Mouse (Mus musculus) layer of hippocampus, postnatal 10 days (tissue): ENCODE measurements around the gene Cd5l. TPM values are rescaled to one million over a fixed set of nuclear protein-coding genes. Genes with fewer than 3 reads are reported as not detected.
"Not testable (repeated sequence)": the region's sequence is repeated elsewhere in the genome, so short reads cannot be mapped to it uniquely, and the experiment has no call there.

Experiments used
- DNase-seq, 2 experiments: peaks; one replicate each; pipeline ENCODE4 v3.0.0; 2021; ENCODE audit warnings: low spot score in 2 of 2
- long read RNA-seq: library from polyadenylated mRNA; stranded (forward); transcript quantifications from one replicate; pipeline ENCODE4 v2.0.0, GENCODE M21; 2023
- total RNA-seq, 2 experiments: library from RNA; stranded (reverse); gene quantifications; 2 replicates each; pipeline ENCODE4 v1.2.3; 2021

The Cd5l gene
- total RNA-seq, result not detected
- long read RNA-seq, result 0 reads

GRCm38 (mm10) chr3:87357581-87357980, at the start of gene Cd5l:
Gene Cd5l (plus strand): TSS chr3:87357881.
- no peak for DNase-seq

- DNase-seq, result no peak
Measured at GRCm38 (mm10) chr3:87309922-87310321, 47.8 kb upstream of the Cd5l start.

DNA sequence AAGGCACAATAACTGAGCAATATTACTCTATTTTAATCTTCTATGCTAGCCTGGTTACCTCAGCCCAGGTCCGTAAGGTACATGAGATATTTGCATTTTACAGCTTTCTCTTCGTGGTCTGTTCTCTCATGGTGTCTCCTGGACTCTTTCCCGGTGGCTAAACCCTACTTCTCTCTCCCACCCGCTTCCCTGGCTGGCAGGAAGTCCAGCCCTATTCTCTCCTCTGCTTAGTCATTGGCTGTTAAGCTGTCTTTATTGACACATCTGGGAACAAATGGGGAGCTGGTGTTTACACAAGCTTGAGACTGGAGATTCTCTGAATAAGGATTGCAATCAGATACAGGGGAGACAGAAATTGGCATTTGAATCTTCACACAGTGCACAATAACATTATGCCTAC, 35.1 kb upstream of the Cd5l start:
- DNase-seq, result no peak

GRCm38 (mm10) chr3:87323778-87324177, 33.9 kb upstream of the Cd5l start:
- DNase-seq, result no peak

DNA sequence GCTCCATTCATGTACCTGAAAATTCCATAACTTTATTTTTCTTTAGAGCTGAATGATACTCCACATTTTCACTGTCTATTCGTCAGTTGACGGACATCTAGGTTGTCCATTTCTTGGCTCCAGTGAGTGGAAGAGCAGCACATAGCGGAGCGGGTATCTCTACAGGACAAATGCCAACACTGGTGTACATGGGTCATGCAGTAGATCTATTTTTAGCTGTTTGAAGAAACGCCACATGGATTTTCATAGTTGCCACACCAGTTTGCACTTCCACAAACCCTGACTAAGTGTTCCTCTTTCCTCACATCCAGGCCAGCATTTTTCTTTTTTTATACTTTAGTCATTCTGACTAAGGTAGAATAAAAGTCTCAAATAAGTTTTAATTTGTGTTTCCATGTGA, 19.8 kb upstream of the Cd5l start:
- DNase-seq, result no peak

- not testable (repeated sequence) for DNase-seq
Measured at GRCm38 (mm10) chr3:87350992-87351391, 6.7 kb upstream of the Cd5l start.

DNA sequence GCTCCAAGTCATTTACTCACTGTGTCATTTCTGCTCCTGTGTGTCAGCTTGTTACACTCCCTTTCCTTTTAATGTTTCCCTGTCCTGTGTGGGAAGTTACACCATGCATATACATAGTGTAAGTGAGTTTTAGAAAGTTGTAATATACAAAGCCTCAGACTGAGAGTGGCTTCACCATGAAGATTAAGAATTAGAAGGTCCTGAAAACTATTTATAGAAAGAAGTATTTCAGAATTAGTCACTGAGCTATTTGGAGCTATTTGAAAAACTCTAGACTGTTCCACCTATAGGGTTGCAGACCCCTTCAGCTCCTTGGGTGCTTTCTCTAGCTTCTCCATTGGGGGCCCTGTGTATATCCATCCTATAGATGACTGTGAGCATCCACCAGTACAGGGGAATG, 1.5 kb downstream of the Cd5l start:
- no peak for DNase-seq

DNA sequence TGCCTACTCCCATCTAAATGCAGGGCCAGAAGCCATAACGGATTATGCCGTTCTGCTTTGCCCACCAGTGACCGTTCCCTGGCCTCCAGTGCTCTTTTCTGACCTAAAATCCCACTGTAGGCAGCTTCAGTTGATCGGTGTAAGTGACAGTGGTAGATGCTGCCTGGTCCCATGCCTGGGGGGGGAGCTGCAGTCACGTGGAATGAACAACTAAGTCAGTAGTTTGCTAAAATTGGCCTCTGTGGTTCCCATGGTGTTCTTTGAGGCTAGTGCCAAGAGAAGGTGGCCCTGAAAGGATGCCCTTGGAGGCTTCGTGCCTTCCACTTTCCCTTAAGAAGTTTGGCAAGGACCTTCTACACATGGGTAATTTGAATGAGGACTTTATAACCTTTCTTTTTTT, 2.8 kb downstream of the Cd5l start:
- DNase-seq, result no peak

DNA sequence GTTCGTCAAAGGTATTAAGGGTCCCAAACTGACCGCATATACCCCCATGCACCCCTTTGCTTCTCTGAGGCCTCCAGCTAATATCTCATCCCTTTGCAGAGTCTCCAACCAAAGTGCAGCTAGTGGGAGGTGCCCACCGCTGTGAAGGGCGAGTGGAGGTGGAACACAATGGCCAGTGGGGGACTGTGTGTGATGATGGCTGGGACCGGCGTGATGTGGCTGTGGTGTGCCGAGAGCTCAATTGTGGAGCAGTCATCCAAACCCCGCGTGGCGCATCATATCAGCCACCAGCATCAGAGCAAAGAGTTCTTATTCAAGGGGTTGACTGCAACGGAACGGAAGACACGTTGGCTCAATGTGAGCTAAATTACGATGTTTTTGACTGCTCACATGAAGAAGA, 8.0 kb downstream of the Cd5l start:
- no peak for DNase-seq

GRCm38 (mm10) chr3:87367511-87367910, 9.8 kb downstream of the Cd5l start:
- DNase-seq, result no peak

GRCm38 (mm10) chr3:87369181-87369580, 11.5 kb downstream of the Cd5l start:
- no peak for DNase-seq

DNA sequence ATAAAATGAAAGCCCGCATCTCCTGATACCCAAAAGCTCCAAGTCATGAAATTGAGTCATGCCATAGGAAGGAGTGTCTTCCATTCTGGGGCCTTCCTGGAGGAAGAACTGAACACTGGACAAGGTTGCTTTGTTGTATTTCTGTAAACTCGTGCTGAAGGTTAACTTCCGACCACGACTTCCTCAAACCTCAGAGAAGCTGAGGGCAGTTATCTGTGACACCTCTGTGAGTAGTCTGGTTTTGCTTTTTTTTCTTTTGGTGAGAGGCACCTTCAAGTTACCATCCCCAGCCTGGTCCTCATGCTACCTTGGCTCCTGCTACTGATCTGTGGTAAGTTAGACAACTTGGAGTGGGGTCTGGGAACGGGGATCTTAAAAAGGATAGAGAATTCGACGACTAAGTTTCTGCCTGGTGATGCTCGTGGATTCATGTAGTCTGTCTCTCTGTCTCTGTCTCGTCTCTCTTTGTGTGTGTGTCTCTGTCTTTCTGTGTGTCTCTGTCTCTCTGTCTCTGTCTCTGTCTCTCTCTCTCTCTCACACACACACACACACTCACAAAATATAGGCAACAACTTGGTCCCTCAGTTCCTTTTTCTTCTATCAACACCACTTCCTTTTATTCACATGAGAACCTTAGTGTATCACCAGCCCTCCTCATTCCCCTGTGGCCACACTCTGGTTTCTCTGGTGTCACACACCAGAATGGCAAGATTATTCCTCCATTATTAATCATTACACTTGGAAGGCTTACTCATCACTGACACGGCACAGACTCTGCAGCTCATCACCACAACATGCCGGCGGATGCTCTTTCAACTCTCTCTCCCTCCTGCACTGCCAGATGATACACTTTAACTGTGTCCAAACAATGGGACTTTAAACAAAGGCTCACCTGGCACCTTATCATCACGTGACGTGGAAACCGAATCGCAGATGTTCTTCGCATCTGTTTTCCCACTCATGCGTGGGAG, 18.8 kb downstream of the Cd5l start, which contains the start of gene Fcrl1:
Gene Fcrl1, plus strand, starts transcription at position 193 of the 971 bp plus-strand sequence.
- DNase-seq, result no peak

- DNase-seq, result no peak
Measured at GRCm38 (mm10) chr3:87377228-87377627, 19.5 kb downstream of the Cd5l start.

GRCm38 (mm10) chr3:87377719-87378118, 20.0 kb downstream of the Cd5l start:
- DNase-seq, result no peak

- not testable (repeated sequence) for DNase-seq
Measured at GRCm38 (mm10) chr3:87379641-87380315, 22.1 kb downstream of the Cd5l start.

- DNase-seq, result no peak
Measured at GRCm38 (mm10) chr3:87381806-87382712, 24.4 kb downstream of the Cd5l start.

DNA sequence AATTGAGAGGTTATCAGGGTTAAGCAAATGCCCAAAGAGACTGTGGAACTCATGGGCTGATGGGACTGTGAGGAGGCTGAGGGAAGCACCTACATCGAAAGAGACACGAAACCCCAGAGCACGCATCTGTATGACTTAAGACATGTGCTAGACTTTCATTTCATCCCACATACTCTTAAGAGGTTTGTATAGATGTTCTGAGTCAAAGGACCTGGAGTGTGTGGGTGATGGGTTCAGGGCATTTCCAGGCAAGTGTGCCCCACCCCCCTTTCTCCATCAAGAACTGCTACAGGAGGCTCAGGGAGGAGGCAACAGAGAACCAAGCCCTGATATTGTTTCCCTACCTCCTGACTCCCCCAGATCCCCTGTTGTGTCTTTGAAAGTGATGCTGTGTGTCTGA, 25.6 kb downstream of the Cd5l start:
- DNase-seq, result no peak

- no peak for DNase-seq
Measured at GRCm38 (mm10) chr3:87385105-87385504, 27.4 kb downstream of the Cd5l start.

DNA sequence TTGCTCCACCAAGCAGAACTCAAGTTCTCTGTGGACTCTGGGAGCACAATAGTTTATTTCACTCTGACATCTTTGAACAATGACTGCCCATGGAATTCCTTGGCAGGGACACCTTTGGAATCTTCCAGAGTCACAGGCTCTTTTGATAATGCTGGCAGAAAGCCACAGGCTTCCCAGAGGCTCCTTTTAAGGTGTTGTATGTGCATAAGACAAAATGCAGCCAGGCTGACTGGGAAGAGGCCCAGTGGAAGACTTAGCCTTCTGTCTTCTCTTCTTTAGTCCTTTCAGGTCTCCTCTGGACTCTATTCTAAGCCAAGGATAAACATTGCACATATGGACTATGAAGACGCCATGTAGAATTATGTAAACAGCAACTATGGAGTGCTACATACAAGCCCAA, 33.3 kb downstream of the Cd5l start:
- DNase-seq, result no peak

DNA sequence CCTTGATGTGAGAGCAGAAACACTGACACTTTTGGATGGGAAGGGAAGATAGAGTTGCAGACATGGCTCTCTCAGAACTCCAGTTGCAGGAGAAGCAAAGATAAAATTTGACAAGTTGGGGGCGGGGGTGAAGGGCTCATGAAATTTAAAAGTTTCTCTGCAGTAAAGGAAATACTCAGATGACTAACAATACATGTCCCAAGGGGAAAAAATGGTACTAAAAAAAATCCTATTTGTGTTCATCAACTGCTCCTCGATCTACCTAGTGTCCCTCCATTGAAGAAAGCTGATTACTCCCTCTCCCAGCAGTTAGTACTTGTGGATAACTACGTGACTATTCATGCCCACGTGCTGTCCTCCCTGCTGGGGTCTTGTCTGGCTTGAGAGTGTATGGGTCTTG, 41.1 kb downstream of the Cd5l start:
- DNase-seq, result no peak

GRCm38 (mm10) chr3:87399906-87400305, 42.2 kb downstream of the Cd5l start:
- DNase-seq, result no peak
